Mouse (Mus musculus) testis, postnatal 14 days (tissue): ENCODE results near the gene Ush2a.

Source experiments
- DNase-seq: peaks from one replicate; pipeline ENCODE4 v3.0.0; 2021; ENCODE audit warnings: low spot score

The Ush2a gene

GRCm38 (mm10) chr1:188543364-188543763, 281.5 kb downstream of the Ush2a start:
- DNase-seq: no peak

GRCm38 (mm10) chr1:188549686-188550085, 287.9 kb downstream of the Ush2a start:
- no peak for DNase-seq

GRCm38 (mm10) chr1:188551802-188552201, 290.0 kb downstream of the Ush2a start:
- DNase-seq: no peak

- no peak for DNase-seq
Measured at GRCm38 (mm10) chr1:188558911-188559310, 297.1 kb downstream of the Ush2a start.

- no peak for DNase-seq
Measured at GRCm38 (mm10) chr1:188566229-188566628, 304.4 kb downstream of the Ush2a start.

GRCm38 (mm10) chr1:188567486-188567885, 305.7 kb downstream of the Ush2a start:
- DNase-seq: no peak

- DNase-seq: no peak
Measured at GRCm38 (mm10) chr1:188568295-188568961, 306.6 kb downstream of the Ush2a start.

GRCm38 (mm10) chr1:188576246-188576747, 314.5 kb downstream of the Ush2a start:
- no peak for DNase-seq

GRCm38 (mm10) chr1:188577376-188577775, 315.6 kb downstream of the Ush2a start:
- DNase-seq: no peak

- no peak for DNase-seq
Measured at GRCm38 (mm10) chr1:188581136-188581535, 319.3 kb downstream of the Ush2a start.

- no peak for DNase-seq
Measured at GRCm38 (mm10) chr1:188595251-188595650, 333.4 kb downstream of the Ush2a start.

GRCm38 (mm10) chr1:188598052-188598451, 336.2 kb downstream of the Ush2a start:
- no peak for DNase-seq

- no peak for DNase-seq
Measured at GRCm38 (mm10) chr1:188599134-188599533, 337.3 kb downstream of the Ush2a start.

GRCm38 (mm10) chr1:188606450-188606849, 344.6 kb downstream of the Ush2a start:
- DNase-seq: no peak

GRCm38 (mm10) chr1:188616547-188616946, 354.7 kb downstream of the Ush2a start:
- no peak for DNase-seq

- DNase-seq: no peak
Measured at GRCm38 (mm10) chr1:188633736-188634135, 371.9 kb downstream of the Ush2a start.

- no peak for DNase-seq
Measured at GRCm38 (mm10) chr1:188639666-188640065, 377.8 kb downstream of the Ush2a start.

GRCm38 (mm10) chr1:188643156-188643555, 381.3 kb downstream of the Ush2a start:
- no peak for DNase-seq

- no peak for DNase-seq
Measured at GRCm38 (mm10) chr1:188653001-188653400, 391.2 kb downstream of the Ush2a start.

- DNase-seq: no peak
Measured at GRCm38 (mm10) chr1:188656121-188656520, 394.3 kb downstream of the Ush2a start.

GRCm38 (mm10) chr1:188659159-188659558, 397.3 kb downstream of the Ush2a start:
- DNase-seq: no peak

GRCm38 (mm10) chr1:188660339-188660738, 398.5 kb downstream of the Ush2a start:
- no peak for DNase-seq

- peak; percentile 10 for DNase-seq
Measured at GRCm38 (mm10) chr1:188660882-188661281, 399.1 kb downstream of the Ush2a start.

- DNase-seq: no peak
Measured at GRCm38 (mm10) chr1:188667460-188667859, 405.6 kb downstream of the Ush2a start.
